Mouse (Mus musculus): ENCODE measurements around the gene Psmb3.
"Not testable (repeated sequence)": the region's sequence is repeated elsewhere in the genome, so short reads cannot be mapped to it uniquely, and the experiment has no call there.

Gene Psmb3

DNA sequence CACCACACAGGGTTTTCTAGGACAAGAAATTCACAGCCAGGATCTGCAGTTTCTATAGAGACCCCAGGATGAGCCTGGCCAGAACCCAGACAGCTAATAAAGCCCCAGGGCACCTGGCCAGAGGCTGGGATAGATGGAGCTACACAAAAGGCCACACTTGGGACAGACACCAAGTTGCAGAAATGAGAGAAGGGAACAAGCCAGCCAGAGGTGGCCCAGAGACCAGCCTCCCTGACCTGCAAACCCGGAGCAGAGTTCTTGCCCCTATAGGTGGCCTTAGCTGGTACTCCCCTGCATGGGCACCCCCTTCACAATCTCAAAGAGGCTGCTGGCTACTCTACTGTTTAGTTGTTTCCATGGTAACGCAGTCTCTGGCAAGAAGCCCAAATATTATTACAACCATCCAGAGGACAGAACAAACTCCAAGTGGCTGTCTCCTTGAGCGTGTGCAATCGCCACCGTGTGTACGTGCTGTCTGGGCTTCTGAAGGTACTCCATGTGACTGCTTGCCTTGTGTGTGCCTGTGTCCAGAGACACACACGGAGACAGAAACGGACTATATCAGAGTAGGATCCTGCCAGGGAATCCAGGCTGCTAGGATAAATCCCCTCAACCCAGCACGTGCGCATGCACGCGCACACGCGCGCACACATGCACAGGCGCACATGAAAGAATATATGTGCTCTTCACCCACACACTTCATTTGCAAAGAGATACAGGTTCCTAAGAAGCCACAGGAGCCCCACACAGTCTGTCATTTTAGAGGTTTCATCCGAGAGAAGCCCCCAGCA, 8.1 kb upstream of the Psmb3 start:
- no peak for DNase-seq (ENCODE audit: extremely low read depth, insufficient read length, low spot score)

DNA sequence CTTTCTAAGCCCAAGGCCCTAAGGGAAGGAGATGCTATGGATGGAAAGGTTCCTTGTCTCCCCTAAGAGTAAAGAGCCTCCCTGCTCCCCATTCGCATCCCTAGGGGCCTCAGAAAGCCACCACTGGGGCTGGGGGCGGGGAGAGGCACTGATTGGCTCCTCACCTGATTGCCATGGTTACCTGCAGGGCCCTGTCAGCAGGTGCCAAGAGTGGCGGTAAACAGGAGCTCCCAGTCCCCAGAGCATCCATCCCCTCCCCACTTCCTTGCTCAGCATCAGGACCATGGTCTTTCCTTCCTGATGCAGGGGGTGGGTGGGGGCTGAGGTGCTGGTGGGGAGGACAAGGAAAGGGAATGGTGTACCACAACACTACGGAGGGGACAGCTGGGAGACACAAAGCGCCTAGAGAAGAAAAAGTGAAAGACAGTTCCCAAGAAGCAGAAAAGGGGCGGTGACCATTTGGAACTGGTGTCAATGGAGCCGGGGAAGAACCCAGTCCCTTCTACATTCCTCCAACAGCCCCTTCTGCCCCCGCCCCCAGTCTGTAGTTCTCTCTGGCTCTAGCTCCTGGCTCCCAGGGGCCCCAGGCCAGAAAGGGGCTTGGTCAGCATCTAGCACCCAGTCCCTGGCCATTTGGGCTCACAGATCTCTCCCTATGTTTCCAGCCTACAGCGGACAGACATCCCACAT, 7.3 kb upstream of the Psmb3 start:
- no peak for DNase-seq (ENCODE audit: extremely low read depth, insufficient read length, low spot score)

DNA sequence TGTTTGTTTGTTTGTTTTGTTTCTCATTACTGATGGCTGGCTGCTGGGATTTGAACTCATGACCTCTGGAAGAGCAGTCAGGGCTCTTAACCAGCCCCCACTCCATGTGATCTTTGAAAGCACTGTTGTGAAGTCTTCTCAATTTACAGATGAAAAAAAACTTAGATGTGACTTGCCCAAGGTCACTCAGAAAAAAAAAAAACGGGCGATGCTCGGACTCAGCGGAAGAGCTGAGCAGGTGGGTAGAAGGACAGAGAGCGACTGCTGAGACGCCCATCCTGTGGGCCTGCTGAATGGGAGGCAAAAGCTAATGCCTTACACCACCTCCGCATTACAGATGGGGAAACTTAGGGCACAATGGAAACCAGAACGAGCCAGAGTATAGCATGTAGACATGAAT, 6.5 kb upstream of the Psmb3 start:
- DNase-seq (ENCODE audit: extremely low read depth, insufficient read length, low spot score): no peak

DNA sequence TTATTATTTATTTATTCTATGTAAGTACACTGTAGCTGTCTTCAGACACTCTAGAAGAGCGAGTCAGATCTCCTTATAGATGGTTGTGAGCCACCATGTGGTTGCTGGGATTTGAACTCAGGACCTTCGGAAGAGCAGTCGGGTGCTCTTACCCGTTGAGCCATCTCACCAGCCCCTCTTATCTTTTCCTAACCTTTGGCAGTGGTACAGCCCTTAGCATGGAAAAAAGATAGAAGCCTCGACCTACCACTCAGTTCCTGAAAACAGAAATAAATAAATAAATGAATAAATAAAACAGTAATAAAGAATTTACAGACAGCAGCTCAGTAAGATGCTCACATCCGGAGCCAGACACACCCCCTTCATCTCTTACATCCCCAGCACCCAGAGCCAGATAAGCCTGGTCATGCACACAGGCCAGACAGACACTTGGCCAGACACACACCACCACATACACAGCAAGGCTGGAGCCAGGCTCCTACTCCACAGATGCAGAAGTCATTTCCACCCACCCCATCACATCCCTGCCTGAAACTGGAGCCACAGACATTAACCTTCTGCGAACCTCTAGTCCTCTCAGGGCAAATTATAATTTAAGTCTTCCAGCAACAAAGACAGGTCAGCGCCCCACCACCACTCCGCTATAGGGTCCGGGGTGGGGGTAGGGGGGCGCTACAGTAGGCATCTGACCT, 5.9 kb upstream of the Psmb3 start:
- DNase-seq (ENCODE audit: extremely low read depth, insufficient read length, low spot score): no peak

DNA sequence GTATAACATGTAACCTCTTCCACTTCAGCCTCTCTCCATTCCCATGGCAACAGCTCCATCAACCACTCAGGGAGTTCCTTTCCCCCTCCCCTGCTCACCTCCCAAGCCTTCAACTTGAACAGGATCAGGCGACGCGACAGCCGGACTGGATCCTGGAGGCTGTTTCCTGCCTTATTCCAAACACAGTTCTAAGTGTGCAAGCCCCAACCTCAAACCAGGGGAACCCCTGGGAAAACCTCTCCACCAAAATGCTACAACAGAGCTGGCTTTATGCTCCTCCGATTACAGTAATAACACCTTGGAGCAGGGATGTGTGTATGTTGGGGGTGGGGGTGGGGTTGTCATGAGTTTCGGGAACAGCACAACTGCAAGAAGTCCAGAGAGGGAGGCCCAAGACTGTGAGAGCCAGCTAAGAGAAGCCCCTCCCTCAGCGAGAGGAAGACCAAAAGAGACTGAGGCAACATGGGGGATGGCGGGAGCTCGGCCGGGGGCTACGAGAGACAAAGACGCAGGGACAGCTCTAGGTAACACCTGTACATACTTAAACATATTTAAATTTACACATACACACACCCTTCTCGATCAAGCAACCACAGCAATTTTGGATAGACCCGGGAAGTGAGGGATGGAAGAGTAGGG, 5.2 kb upstream of the Psmb3 start:
- DNase-seq (ENCODE audit: extremely low read depth, insufficient read length, low spot score): no peak

DNA sequence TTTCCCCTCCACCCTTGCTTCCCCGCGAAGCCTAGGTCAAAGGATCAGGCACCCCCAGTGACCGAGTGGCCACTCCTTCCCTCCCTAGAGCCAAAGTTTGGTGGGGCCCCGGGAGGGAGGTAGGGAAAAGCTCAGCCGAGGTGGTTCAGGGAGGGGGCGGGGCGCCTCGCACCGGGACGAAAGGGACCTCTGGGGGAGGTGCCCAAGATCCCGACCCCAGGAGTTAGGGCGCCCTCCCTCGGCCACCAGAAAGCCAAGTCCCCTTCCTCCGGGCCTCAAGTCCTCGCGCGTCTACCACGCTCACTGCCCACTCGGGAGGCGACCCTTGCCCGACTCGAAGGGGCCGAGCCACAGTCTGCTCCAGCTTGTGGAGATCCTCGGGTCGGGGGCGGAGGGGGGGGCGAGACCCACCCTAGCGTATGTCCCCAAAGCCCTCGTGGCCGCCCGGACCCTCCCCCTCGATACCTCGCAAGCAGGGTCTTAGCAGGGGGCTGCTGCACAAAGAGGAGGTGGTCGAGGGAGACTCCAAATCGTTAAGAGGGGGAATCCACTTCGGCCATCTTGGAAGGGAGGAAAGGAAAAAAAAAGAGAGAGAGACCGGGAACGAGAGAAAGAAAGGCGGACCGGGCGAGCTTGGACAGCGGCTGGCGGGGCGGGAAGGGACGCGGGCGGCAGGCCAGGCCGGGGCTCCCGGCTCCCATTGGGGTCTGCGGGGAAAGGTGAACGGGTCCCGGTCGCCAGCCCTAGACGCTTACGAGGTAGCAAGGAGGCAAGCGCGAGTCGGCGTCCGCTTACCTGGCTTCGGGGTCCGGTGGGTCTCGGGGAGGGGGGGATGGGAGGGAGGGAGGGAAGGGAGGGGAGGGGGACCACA, 4.2 kb upstream of the Psmb3 start:
- peak; percentile 80 for DNase-seq (ENCODE audit: extremely low read depth, insufficient read length, low spot score)

DNA sequence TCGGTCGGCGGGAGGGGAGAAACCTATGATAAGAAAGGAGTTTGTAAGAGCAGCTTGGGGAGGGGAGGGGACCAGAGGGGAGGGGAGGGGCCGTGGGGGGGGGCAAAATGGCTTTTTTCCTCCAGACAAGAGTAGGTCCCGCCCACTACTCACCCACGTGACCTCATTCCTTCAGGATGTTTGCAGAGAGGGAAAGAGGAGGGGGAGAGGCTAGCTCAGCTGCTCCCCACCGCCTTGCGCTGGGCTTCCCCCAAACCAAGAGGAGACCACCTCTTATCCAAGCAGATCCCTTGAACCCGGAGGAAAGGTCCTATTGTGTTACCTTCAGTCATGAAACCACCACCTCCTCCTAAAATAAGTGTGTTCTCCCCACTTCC, 3.6 kb upstream of the Psmb3 start:
- no peak for DNase-seq (ENCODE audit: extremely low read depth, insufficient read length, low spot score)

DNA sequence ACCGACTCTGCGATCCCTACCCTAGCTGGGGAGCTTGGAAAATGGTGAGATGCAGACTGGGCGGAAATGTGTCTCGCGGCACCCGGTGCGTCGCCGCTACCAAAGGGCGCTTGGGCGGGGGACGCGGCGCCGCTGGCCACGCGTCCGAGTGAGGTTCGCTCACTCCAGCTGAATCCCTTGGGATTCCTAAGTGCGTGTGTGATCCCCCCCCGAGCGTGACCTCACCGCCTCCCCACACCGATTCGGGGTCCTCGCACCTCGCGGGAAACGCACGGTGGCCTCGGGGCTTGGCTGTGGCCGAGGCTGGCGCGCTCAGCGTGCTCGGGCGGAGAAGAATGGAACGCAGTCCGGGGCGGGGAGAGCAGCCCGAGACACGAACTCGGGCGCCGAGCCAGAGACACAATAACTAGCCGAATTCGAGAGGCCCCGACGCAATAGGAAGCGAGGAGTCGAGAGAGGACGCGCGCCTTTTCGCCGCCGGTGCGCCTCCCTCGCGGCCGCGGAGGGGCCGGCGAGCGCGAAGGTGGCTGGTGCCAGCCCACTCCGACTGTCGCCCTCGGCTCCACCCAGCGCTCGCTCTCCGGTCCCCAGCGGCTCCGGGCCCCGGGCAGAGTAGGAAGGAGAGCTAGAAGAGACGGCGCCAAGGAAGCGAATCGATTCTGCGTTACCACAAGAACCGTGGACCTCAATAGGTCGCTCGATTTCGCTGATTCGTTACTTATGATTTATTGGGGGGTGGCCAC, 3.0 kb upstream of the Psmb3 start, which contains the start of gene Pcgf2:
Gene Pcgf2 (minus strand): TSS at position 495 of the 743 bp plus-strand sequence.
- peak; percentile 91 for DNase-seq (ENCODE audit: extremely low read depth, insufficient read length, low spot score)

DNA sequence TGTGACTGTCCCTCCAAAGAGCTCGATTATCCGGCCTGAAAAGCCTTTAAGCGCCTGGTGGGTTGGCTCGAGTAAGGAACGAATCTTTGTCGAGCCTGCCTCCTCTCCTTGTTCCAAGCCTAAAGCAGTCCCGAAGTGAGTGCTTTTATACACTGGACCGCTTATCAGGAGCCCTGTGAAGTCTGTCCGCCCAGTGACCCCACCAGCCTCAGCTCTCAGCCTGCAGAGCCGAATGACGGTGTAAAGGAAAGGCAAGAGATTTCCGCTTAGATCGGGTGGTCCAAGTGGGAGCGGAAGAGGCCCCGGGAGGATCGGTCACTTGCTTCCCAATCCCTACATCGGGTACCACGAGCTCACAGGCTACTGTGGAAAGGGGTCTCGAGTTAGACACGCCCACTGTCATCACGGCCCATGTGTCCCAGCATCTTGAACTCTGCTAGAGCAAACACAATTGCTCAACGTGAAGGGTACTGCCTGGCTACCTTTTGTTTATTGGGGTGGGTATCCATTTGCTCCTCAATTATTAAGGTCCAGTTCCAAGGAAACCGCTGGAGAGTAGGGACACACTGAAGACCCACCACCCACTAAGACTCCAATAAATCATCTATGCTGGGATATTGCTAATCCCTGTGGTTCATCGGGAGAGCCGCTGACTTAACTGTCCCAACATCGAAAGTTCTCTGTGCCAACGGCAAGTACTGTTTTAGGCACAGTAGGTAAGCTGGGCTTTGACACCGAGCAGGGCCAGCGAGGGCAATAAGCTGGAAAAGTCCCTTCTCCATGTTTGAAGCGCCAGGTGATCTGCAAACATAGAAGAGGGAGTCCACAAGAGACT, 2.2 kb upstream of the Psmb3 start:
- no peak for DNase-seq (ENCODE audit: extremely low read depth, insufficient read length, low spot score)

DNA sequence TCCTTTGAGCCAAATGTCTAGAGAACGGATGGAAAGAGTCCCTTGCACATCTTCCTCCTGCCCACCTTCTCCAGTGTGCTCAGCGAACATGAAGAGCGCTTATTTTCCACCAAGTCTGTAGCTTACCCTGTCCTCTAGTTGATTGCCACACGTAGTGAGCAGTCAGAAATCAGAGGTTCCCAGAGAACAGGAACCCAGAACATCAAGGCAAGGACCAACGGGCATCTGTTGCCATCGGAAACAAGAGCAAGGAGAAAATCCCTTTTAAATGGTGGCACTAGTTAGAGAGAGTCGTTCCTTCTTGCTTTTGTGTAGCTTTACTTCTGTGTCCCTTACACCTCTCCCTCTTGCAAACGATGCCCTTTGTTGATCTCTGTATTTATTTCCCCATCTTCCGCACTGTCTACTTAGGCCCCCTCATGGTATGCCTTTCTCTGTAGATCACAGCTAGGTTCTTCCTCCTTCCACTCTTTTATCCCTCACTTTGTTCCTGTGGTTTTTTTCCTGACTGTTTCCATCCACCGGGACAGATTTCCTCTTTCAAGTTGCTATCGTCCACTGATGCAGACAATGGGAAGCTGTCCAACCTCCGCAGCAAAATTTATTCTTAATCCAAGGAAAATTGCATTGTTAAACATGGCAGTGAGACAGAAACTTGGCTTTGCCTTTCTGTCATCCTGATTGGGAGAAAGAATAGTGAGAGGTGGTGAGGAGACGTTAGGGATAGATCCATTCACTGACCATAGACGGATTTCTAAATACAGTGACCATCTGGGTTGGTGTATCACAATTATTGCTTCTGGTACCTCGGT, 1.4 kb upstream of the Psmb3 start:
- DNase-seq (ENCODE audit: extremely low read depth, insufficient read length, low spot score): no peak

DNA sequence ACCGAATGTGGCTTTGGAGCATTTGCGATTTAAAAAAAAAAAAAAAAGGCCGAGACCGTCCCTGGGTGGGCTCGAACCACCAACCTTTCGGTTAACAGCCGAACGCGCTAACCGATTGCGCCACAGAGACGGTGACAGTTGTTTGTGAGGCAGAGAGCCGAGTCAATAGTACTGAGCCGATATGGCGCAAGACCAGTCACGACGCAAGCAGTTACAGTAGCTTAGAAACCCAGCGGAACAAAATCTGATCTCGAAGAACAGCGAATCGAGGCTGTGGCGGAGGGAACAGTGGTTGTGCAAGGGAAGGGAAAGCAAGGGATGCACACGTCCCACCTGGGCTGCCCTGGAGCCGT, 830 bp upstream of the Psmb3 start:
- DNase-seq (ENCODE audit: extremely low read depth, insufficient read length, low spot score): peak; percentile 87

DNA sequence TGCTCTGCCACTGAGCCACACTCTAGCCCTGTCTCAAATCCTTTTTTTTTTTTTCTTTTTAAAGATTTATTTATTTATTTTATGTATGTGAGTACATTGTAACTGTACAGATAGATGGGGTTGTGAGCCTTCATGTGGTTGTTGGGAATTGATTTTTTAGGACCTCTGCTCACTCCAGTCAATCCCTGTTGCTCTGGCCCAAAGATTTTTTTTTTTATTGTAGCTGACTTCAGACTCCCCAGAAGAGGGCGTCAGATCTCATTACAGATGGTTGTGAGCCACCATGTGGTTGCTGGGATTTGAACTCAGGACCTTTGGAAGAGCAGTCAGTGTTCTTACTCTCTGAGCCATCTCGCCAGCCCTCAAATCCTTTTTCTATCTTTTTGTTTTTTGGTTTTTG, 6.9 kb downstream of the Psmb3 start:
- DNase-seq (ENCODE audit: extremely low read depth, insufficient read length, low spot score): not testable (repeated sequence)

DNA sequence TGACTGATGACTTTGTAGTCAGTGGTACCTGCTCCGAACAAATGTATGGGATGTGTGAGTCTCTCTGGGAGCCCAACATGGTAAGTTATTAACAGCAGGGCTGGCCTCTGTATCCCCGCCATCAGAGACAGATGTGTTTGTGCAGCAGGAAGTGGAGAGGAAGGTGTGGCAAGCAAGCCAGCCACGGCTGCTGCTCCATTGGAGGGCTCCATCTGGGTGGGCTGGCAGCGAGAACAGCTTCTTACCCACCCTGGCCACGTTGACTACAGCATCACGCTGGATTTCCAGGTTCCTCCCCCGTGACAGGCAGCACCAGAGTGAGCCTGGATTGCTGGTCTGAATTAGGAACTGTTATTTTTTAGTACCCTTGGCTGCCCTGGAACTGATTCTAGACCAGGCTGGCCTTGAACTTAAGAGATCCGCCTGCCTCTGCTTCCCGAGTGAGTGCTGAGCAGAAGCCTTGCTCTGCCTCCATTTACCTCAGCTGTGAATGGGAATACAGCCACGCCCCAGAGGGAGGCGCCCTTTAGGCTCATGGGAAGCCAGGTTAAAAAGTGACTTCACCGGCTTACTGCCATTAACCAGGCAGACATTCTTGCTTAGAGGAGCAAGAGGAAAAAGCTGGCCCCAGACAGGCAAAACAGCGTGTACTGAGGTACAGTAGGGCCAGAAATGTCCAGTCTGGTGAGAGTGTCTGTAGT, 8.2 kb downstream of the Psmb3 start:
- DNase-seq (ENCODE audit: extremely low read depth, insufficient read length, low spot score): no peak

DNA sequence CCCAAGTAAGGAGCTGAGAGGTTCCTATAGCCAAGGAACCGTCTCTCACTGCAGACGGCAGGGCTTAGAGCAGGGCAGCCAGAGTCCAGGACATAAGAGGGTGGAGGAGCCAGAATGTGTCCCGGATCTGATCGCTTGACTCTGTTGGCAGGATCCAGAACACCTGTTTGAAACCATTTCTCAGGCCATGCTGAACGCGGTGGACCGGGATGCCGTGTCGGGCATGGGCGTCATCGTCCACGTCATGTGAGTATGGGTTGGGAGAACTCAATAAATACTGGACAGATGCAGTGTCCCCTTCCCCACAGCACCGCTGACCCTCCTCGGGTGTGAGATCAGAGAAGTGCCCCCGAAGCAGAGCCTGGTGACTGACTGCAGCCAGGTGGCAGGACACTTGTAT, 9.1 kb downstream of the Psmb3 start:
- no peak for DNase-seq (ENCODE audit: extremely low read depth, insufficient read length, low spot score)

DNA sequence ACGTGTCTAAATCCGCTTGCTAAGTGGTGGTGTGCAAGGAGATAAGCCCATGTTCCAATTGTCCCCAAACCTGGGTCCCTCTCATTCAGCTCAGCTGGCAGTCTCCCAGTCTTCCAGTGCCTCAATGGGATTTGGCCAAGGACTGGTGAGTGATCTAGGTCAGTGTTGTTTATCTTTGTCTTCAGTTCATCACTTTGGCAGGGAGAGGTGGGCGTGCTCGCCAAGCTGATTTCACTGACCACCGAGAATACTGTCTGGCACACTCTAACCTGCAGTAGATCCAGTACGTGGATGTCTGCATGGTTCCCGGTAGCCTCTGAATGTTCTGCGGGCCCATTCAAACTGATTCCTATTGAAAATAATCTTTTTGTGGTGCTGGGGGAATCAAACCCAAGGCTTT, 10.7 kb downstream of the Psmb3 start:
- DNase-seq (ENCODE audit: extremely low read depth, insufficient read length, low spot score): no peak

DNA sequence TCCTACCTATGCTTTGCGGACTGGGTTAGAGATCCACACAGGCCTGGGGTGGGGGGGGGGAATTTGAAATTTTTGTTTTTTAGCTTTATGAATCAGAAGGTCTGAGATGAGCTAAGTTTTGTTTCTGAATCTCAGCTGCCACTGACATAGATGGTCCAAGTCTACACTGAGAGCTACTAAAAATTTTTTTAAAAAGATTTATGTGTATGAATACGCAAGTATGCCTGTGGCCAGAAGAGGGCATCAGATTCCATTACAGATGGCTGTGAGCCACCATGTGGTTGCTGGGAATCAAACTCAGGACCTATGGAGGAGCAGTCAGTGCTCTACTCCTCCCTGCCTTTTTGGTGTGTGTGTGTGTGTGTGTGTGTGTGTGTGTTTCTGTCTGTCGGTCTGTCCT, 11.2 kb downstream of the Psmb3 start:
- DNase-seq (ENCODE audit: extremely low read depth, insufficient read length, low spot score): no peak

Measured in 3134 (cell line).